Mouse (Mus musculus) neural tube, embryonic 12.5 days (tissue): ENCODE data around the gene Itga1. TPM values are rescaled to one million over a fixed set of nuclear protein-coding genes. Genes with fewer than 3 reads are reported as not detected.

Source experiments
- ATAC-seq: fragments of 200-750 bp; cut with Nextera tagmentation; 2 replicates; pipeline ENCODE4 v1.8.0; 2017; ENCODE audit warnings: low read depth, mild to moderate bottlenecking, moderate TSS enrichment, moderate library complexity; ENCODE audit not compliant: low FRiP score
- H3K27ac ChIP-seq: fragments of 300-500 bp; sonication (generic); 2 replicates; pipeline ENCODE4 v1.5.1; 2016
- H3K27me3 ChIP-seq: fragments of 300-500 bp; sonication (generic); replicated peaks from 2 replicates; pipeline ENCODE4 v1.6.1; 2016; ENCODE audit warnings: mild to moderate bottlenecking
- H3K36me3 ChIP-seq: fragments of 300-500 bp; sonication (generic); 2 replicates; pipeline ENCODE4 v1.6.1; 2016; ENCODE audit warnings: mild to moderate bottlenecking
- H3K4me1 ChIP-seq: fragments of 300-500 bp; sonication (generic); 2 replicates; pipeline ENCODE4 v1.6.1; 2016
- H3K4me2 ChIP-seq: fragments of 300-500 bp; sonication (generic); replicated peaks from 2 replicates; pipeline ENCODE4 v1.6.1; 2016; ENCODE audit warnings: mild to moderate bottlenecking
- H3K4me3 ChIP-seq: fragments of 300-500 bp; sonication (generic); 2 replicates; pipeline ENCODE4 v1.5.1; 2016
- H3K9ac ChIP-seq: fragments of 300-500 bp; sonication (generic); 2 replicates; pipeline ENCODE4 v1.6.1; 2016; ENCODE audit warnings: mild to moderate bottlenecking
- H3K9me3 ChIP-seq: fragments of 300-500 bp; sonication (generic); 2 replicates; pipeline ENCODE4 v1.6.1; 2016; ENCODE audit warnings: mild to moderate bottlenecking
- WGBS: fragments of 180-500 bp; shearing (Covaris S2); methylation state at CpG from one replicate; pipeline ENCODE4 v1.1.7; 2016; 5-methylcytosine and 5-hydroxymethylcytosine counted together
- polyA plus RNA-seq: library from polyadenylated mRNA; unstranded; fragments of >200 nt; fragmentation: Nextera tagmentation; extraction: Ambion mirVana; gene quantifications from 2 replicates; pipeline ENCODE4 v1.2.1, GENCODE M21; 2016

Gene Itga1
- polyA plus RNA-seq, 1 experiment from 2014 or later: 8.0 TPM

GRCm38 (mm10) chr13:115033135-115033534 lies 68.6 kb downstream of the Itga1 start:
- H3K9me3 ChIP-seq: no peaks in the 10 kb centered on the region
- H3K27ac ChIP-seq: no peak overlapping the region
- H3K36me3 ChIP-seq: no peaks in the 10 kb centered on the region
- no peak for ATAC-seq
- H3K4me3 ChIP-seq: no peak overlapping the region
- H3K9ac ChIP-seq: no peak overlapping the region
- H3K4me1 ChIP-seq: no peaks in the 10 kb centered on the region
- no peak overlapping the region for H3K4me2 ChIP-seq
- H3K27me3 ChIP-seq: no peaks in the 10 kb centered on the region
- 86% methylated on average over 2 of the region's 2 CpGs for WGBS

DNA sequence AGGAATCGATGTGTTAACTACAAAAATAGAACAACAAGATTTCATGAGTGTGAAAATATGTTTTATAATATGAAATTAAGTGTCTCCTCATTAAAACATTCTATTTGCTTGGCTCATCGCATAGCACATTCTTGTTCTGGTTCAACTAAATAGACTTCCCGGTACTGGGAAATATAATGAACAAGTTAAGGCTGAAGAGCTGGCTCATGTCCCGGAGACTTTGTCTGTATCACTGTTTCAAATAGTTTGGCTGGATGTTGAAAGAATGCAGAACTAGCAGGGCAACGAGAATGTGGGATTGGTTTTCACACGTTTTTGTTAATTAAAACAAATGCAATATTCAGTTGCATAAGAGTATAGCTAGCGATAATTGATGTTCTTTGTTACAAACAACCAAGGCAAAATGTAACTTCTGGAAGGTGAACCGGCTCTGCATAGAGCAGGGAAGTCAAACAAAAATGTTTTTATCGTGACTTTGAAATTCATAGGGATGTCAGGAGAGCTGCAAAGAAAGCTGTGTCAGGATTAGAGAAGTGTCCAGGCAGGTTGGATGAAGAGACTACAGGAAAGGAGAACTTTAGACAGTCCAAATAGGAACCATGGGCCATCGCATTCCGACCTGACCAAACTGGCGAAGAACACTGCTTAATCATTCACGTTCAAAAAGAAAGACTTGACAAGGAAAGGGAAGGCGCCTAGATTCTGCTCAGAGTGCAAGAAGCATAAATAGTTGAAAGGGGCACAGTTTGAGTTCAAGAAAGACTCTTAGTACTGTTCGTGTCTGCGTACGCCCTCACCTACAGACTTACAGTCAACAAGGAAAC lies 70.4 kb downstream of the Itga1 start:
- no peaks in the 10 kb centered on the region for H3K36me3 ChIP-seq
- H3K27ac ChIP-seq: no peak overlapping the region
- H3K27me3 ChIP-seq: no peaks in the 10 kb centered on the region
- H3K4me2 ChIP-seq: no peak overlapping the region
- WGBS: 90% methylated on average over 17 of the region's 17 CpGs
- H3K9ac ChIP-seq: no peak overlapping the region
- ATAC-seq: no peak
- H3K4me1 ChIP-seq: no peaks in the 10 kb centered on the region
- H3K4me3 ChIP-seq: no peak overlapping the region
- no peaks in the 10 kb centered on the region for H3K9me3 ChIP-seq

DNA sequence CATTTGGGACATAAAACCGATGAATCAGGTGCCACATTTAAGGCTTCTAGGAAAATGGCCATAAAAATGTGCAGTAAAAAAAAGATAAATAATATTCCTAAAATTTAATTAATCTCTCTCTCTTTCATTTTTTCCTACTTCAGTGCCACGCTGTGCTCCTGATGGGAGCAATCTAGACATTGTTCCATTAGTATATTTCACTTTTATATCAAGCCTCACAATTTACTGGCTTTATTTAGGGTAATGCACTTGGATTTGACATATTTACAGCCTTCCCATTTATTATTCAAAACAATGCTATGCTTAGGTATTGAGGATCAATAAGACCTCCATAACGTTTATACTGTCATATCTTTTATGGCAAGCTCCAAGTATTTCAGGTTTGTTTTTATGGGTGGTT lies 76.4 kb downstream of the Itga1 start:
- H3K4me1 ChIP-seq: no peaks in the 10 kb centered on the region
- no peak overlapping the region for H3K27ac ChIP-seq
- 76% methylated on average over 3 of the region's 3 CpGs for WGBS
- no peaks in the 10 kb centered on the region for H3K27me3 ChIP-seq
- no peaks in the 10 kb centered on the region for H3K36me3 ChIP-seq
- H3K9ac ChIP-seq: no peak overlapping the region
- ATAC-seq: no peak; the same call in 1 of the 2 replicates
- H3K4me2 ChIP-seq: no peak overlapping the region
- no peak overlapping the region for H3K4me3 ChIP-seq
- no peaks in the 10 kb centered on the region for H3K9me3 ChIP-seq

GRCm38 (mm10) chr13:115022117-115022787 lies 79.5 kb downstream of the Itga1 start:
- Histone ChIP-seq H3K4me1 (no peaks in the 10 kb centered on the region), H3K9me3 (no peaks in the 10 kb centered on the region), H3K9ac (no peak overlapping the region), H3K36me3 (no peaks in the 10 kb centered on the region), H3K4me2 (no peak overlapping the region), H3K27me3 (no peaks in the 10 kb centered on the region), H3K4me3 (no peak overlapping the region), H3K27ac (no peak overlapping the region)
- 90% methylated on average over 6 of the region's 6 CpGs for WGBS
- no peak for ATAC-seq

- 87% methylated on average over 10 of the region's 10 CpGs for WGBS
- Histone ChIP-seq H3K9ac (no peak overlapping the region), H3K9me3 (no peaks in the 10 kb centered on the region), H3K4me1 (no peaks in the 10 kb centered on the region), H3K4me3 (no peak overlapping the region), H3K4me2 (no peak overlapping the region), H3K27me3 (no peaks in the 10 kb centered on the region), H3K36me3 (no peaks in the 10 kb centered on the region), H3K27ac (no peak overlapping the region)
- ATAC-seq: no peak
Observed at GRCm38 (mm10) chr13:115021411-115021810, 80.4 kb downstream of the Itga1 start.

DNA sequence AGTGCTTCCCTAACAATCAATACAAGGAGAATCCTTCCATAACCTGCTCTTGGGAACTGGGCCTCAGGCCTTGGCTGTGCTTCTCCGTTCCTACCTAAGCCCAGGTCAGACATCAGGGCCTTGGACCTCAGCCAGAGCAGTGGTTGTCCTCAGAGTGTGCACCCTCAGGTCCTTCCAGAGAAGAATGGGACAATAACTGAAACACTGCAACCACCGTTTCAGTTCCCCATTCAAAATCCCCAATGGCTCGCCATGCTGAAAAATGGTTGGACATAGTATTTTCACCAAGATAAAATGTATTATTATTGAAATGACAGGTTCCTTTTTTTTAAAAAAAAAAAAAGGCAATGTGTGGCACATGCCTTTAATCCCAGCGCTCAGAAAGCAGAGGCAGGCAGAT lies 81.0 kb downstream of the Itga1 start:
- no peak overlapping the region for H3K9ac ChIP-seq
- WGBS: 94% methylated on average over 4 of the region's 4 CpGs

DNA sequence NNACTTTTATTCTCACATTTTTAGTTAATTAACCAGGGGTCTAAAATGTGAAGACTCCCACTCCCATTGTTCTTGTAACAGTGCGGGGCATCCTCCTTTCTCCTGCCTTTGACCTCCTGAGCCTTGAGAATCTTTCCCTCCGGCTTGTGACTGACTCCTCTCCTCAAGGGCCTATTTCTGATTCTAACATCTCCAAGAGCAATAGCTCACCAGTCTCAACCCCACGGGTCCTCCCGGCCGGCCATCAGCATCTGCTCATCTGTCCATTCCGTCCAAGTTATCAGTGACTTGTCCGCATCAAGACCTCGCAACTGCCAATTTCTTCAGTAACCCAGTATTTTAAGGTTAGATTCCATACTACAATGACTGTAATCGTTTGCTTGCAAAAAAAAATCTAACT lies 84.2 kb downstream of the Itga1 start:
- no peak for ATAC-seq
- no peak overlapping the region for H3K27ac ChIP-seq
- H3K9me3 ChIP-seq: no peaks in the 10 kb centered on the region
- H3K4me1 ChIP-seq: no peaks in the 10 kb centered on the region
- H3K36me3 ChIP-seq: no peaks in the 10 kb centered on the region
- no peak overlapping the region for H3K9ac ChIP-seq
- no peaks in the 10 kb centered on the region for H3K27me3 ChIP-seq
- 91% methylated on average over 9 of the region's 9 CpGs for WGBS
- H3K4me3 ChIP-seq: no peak overlapping the region
- no peak overlapping the region for H3K4me2 ChIP-seq

More for the DNA sequence above, 81.0 kb downstream of the Itga1 start:
- Histone ChIP-seq H3K36me3 (no peaks in the 10 kb centered on the region), H3K4me2 (no peak overlapping the region), H3K4me1 (no peaks in the 10 kb centered on the region), H3K9me3 (no peaks in the 10 kb centered on the region), H3K4me3 (no peak overlapping the region), H3K27ac (no peak overlapping the region), H3K27me3 (no peaks in the 10 kb centered on the region)
- no peak for ATAC-seq

GRCm38 (mm10) chr13:115011547-115011946 lies 90.2 kb downstream of the Itga1 start:
- no peak overlapping the region for H3K4me2 ChIP-seq
- no peaks in the 10 kb centered on the region for H3K36me3 ChIP-seq
- no peak for ATAC-seq
- no peak overlapping the region for H3K4me3 ChIP-seq
- whole genome bisulfite sequencing: 63% methylated on average over 6 of the region's 6 CpGs
- H3K9ac ChIP-seq: no peak overlapping the region
- no peaks in the 10 kb centered on the region for H3K4me1 ChIP-seq
- no peaks in the 10 kb centered on the region for H3K27me3 ChIP-seq
- H3K9me3 ChIP-seq: no peaks in the 10 kb centered on the region
- H3K27ac ChIP-seq: no peak overlapping the region

DNA sequence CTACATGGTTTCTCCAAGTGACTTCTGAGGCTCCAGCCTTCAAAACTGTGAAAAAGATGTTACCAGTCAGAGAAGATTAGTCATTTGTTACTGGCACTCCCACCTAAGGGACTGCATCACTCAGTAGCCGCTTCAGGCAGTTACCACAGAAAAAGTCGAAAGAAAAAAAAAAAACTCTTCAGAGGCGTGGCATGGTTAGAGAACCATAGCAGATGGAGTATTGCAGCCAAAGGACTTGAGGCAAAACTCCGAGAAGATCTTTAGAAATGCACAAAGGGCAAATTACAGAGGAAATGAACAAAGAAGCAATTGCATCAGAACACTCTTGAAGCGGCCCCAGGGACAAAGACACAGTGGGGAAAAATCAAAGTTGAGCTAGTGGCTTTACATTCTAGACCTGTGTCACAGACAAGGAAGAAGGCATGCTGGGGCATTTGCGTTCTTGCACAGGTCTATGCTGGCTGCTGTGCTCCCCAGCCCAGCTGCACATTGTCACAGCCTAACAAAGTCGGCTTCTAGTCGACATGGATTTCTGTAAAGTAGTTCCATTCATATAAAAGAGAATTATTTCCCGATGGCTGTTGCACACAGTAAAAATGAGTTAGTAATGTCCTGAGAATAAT lies 95.4 kb downstream of the Itga1 start:
- Histone ChIP-seq H3K9ac (no peak overlapping the region), H3K4me2 (no peak overlapping the region), H3K36me3 (no peaks in the 10 kb centered on the region), H3K27ac (no peak overlapping the region), H3K9me3 (no peaks in the 10 kb centered on the region), H3K4me3 (no peak overlapping the region), H3K4me1 (0 out of 2 replicates have a peak, but pooled peaks cover 5% of the 10 kb centered on the region), H3K27me3 (no peaks in the 10 kb centered on the region)
- no peak for ATAC-seq
- WGBS: 43% methylated on average over 9 of the region's 9 CpGs

DNA sequence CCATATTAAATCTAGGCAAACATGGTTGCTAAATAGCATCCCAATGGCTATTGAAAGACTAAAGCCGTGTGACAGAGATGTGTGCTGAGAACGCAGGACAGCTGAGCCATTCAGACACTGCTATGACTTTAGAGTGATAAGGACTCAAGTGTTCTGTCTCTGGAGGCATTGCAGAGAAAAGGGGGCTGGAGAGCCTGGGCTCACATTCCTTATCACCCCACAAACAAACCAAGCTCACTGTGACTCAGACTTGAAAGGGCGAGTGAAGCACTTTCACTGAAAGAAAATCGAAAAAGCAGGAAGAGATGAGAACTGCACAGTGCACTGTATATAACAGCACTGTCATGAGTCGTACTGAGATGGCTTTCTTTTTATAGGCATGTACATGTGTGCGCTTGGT lies 96.4 kb downstream of the Itga1 start:
- H3K27me3 ChIP-seq: no peaks in the 10 kb centered on the region
- H3K4me1 ChIP-seq: 0 out of 2 replicates have a peak, but pooled peaks cover 5% of the 10 kb centered on the region
- no peak overlapping the region for H3K9ac ChIP-seq
- H3K27ac ChIP-seq: no peak overlapping the region
- H3K4me3 ChIP-seq: no peak overlapping the region
- WGBS: 81% methylated on average over 6 of the region's 6 CpGs
- no peak for ATAC-seq
- H3K36me3 ChIP-seq: no peaks in the 10 kb centered on the region
- no peak overlapping the region for H3K4me2 ChIP-seq
- H3K9me3 ChIP-seq: no peaks in the 10 kb centered on the region

- Histone ChIP-seq H3K9ac (no peak overlapping the region), H3K9me3 (no peaks in the 10 kb centered on the region), H3K36me3 (no peaks in the 10 kb centered on the region), H3K4me3 (no peak overlapping the region), H3K27ac (no peak overlapping the region), H3K27me3 (no peaks in the 10 kb centered on the region), H3K4me1 (0 out of 2 replicates have a peak, but pooled peaks cover 5% of the 10 kb centered on the region), H3K4me2 (no peak overlapping the region)
- ATAC-seq: no peak
- WGBS: 57% methylated on average over 7 of the region's 7 CpGs
Observed at GRCm38 (mm10) chr13:115003444-115004053, 98.2 kb downstream of the Itga1 start.

DNA sequence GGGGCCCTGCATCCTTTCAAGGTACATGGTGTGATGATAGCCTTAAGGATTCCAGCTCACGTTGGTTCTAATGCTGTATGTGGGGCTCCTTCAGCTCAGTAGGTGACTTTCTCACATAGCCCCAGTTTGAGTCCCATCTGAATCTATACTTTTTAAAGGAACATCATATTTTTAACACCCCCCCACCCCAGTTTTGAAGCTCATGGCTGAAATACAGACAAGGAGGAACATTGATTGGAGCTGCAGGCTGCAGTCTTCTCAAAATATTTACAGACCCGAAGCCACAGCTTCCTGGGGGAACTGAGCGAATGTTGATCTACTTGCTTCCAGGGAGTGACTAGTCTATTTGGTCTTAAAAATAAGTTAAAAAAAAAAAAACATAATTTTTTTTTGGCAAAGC lies 98.9 kb downstream of the Itga1 start:
- Histone ChIP-seq H3K4me3 (no peak overlapping the region), H3K27me3 (no peaks in the 10 kb centered on the region), H3K4me2 (no peak overlapping the region), H3K9me3 (no peaks in the 10 kb centered on the region), H3K27ac (no peak overlapping the region), H3K9ac (no peak overlapping the region), H3K4me1 (0 out of 2 replicates have a peak, but pooled peaks cover 5% of the 10 kb centered on the region), H3K36me3 (no peaks in the 10 kb centered on the region)
- no peak for ATAC-seq
- 84% methylated on average over 3 of the region's 3 CpGs for WGBS
